Mouse (Mus musculus) embryonic stem cell, embryonic (primary cell): ENCODE results near the gene Fgfr2.

Experiments
- CTCF ChIA-PET, 4 experiments: fragments of 300-600 bp in 2 of 4; fragments of 350-600 bp in 2 of 4; sonication (Branson Sonifier 250); formaldehyde crosslinking; loops; one replicate each; lab custom pipeline; 2022; ENCODE audit warnings: inconsistent platforms in 2 of 4; lab: Charles Lee
- POLR2A ChIA-PET, 4 experiments: fragments of 300-600 bp in 2 of 4; fragments of 350-600 bp in 2 of 4; sonication (Branson Sonifier 250); formaldehyde crosslinking; loops; one replicate each; lab custom pipeline; 2022; ENCODE audit warnings: antibody characterized with exemption in 4 of 4, inconsistent platforms in 1 of 4; lab: Charles Lee

Fgfr2 gene

DNA sequence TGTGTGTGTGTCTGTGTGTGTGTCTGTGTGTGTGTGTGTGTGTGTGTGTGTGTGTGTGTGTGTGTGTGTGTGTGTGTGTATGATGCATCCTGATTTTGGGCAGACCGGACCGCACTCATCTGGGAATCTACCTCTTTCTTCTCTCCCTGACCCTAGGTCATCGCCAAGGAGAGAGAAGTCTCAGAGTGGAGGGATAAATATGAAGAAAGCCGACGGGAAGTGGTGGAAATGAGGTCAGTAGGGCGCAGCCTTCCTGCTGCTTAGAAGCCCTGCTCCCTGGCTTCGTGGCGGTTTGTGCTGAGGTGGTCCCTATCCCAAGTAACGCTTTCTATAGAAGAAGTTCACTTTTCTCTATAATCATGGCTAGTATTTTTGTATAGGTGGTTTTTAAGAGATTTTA is 2371.5 kb downstream of the Fgfr2 start:
- ChIA-PET CTCF (interaction anchor here in 2 of 4 experiments (0.7 to 2.0 kb wide), 4 partner anchors 10 to 80 kb away, joined by 3 to 12 read pairs (median 10); no protein-coding TSS in a partner anchor), POLR2A (interaction anchor here in 2 of 4 experiments (0.6 to 3.6 kb wide), 4 partner anchors 12 to 337 kb away, joined by 3 to 11 read pairs (median 6); no protein-coding TSS in a partner anchor)

DNA sequence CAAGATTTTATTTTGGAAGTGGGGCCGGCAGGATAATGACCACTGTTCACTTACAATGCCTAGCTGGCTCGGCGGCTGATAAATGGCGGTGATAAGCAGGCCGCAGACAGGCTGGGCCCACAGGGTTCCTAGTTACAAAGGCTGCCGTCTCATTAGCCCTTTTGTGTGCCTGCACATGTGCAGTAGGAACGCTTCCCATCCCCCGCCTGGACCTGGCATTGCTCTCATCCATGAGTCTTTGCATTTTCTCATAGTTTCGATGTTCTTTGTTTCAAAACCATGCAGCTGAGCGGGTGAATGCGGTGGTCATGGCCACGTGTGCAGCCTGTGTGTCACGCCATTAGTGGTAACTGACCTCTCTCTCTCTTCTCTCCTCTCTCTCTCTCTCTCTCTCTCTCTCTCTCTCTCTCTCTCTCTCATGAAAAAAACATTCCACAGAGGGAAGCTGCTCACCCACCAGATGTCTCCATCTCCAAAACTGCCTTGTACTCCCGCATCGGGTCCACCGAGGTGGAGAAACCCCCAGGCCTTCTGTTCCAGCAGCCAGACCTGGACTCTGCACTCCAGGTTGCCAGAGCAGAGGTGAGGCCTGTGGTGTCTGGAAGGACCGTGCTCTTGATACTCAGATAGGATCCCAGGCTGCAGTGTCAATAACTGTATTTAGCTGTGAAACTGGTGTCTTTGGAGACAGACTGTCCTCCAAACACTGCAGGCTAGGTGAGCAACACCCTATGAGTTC is 2372.2 kb downstream of the Fgfr2 start:
- POLR2A ChIA-PET, result interaction anchor here in 2 of 4 experiments (0.6 to 3.6 kb wide), 6 partner anchors 12 to 338 kb away, joined by 3 to 11 read pairs (median 4); no protein-coding TSS in a partner anchor
- CTCF ChIA-PET, result interaction anchor here (0.7 to 2.7 kb wide), 7 partner anchors 10 to 79 kb away, joined by 3 to 20 read pairs (median 5); no protein-coding TSS in a partner anchor

DNA sequence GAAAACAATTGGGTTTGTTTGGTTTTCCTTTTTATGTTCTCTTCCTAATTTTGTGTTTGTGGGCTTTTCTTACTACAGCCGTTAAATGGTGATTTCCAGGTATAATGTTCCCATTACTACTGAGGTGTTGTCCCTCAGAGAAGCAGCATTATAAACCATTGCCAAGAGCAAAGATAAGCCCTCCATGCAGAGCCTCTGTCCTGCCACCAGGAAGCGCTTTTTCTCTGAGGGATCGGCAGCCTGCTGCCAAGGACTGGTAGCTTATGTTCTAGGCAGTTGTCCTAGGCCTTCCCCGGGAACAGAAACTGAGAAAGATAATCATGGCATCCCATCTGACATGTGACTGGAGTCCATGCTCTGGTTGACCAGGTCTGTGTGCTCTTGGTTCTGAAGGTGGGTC is 2374.0 kb downstream of the Fgfr2 start:
- CTCF ChIA-PET, result interaction anchor here in 3 of 4 experiments (0.8 to 2.7 kb wide), 9 partner anchors 8 to 213 kb away, joined by 3 to 20 read pairs (median 4); no protein-coding TSS in a partner anchor
- POLR2A ChIA-PET, result interaction anchor here in 2 of 4 experiments (0.8 to 3.6 kb wide), 9 partner anchors 10 to 104 kb away, joined by 3 to 11 read pairs (median 4); no protein-coding TSS in a partner anchor

DNA sequence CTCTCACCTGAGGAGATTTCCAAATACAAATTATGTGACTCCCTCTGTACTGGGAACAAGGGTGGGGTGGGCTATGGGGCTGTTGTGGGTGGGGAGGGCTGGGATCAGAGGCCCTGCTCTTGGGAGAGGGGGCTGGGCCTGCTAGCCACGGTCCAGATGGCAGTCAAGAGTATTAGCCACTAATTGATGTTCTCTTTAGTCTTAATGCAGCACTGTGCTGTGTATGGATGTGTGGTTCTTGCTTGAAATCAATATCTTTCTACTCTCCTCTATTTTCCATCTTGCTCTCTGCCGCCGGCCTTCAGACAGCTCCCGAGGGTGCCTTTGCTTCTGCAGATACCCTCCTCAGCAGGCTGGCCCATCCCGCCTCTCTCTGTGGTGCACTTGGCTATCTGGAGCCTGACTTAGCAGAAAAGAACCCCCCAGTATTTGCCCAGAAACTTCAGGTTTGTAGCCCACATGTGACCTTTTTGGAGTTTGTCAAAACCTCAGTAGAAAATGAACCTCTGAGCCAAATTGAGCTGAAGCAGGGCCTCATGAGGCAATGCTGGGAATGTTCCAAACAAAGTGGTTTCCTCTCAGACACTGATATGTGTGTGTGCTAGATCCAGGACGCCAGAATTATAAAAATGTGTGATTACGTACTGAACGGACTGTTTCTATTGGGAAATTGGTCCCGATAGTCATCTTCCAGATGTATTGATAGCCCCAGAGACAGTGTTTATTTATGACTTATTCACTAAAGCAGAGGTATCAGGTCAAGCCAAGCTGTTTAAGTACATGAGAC is 2379.7 kb downstream of the Fgfr2 start:
- POLR2A ChIA-PET, result interaction anchor here in 1 of 4 experiments (0.6 to 1.6 kb wide), 3 partner anchors 21 to 76 kb away, joined by 4 to 5 read pairs (median 4); no protein-coding TSS in a partner anchor
- CTCF ChIA-PET, result interaction anchor here (0.7 to 1.7 kb wide), 5 partner anchors 10 to 70 kb away, joined by 3 to 9 read pairs (median 5); no protein-coding TSS in a partner anchor

DNA sequence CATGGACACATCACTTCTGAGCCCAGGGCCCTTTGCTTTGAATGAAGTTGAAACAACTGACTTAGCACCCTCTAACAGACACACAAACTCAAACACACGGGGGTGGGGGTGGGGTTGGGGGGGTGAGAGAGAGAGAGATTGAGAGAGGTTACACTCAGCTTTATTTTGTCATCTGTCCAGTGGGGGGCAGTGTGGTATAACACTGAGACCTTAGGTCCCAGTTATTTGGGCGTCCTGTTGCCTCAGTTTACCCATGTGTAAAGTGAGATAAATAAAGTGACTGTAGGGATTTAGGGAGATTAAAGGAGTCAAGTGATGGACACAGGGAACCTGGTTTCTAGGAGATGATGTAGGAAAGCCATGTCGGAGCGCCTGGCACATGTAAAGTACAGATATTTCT is 2382.1 kb downstream of the Fgfr2 start:
- POLR2A ChIA-PET, result interaction anchor here in 2 of 4 experiments (1.0 to 1.9 kb wide), 3 partner anchors 21 to 68 kb away, joined by 3 to 6 read pairs (median 3); no protein-coding TSS in a partner anchor
- CTCF ChIA-PET, result interaction anchor here (0.6 to 2.4 kb wide), 23 partner anchors 9 to 264 kb away, joined by 3 to 25 read pairs (median 4); no protein-coding TSS in a partner anchor

DNA sequence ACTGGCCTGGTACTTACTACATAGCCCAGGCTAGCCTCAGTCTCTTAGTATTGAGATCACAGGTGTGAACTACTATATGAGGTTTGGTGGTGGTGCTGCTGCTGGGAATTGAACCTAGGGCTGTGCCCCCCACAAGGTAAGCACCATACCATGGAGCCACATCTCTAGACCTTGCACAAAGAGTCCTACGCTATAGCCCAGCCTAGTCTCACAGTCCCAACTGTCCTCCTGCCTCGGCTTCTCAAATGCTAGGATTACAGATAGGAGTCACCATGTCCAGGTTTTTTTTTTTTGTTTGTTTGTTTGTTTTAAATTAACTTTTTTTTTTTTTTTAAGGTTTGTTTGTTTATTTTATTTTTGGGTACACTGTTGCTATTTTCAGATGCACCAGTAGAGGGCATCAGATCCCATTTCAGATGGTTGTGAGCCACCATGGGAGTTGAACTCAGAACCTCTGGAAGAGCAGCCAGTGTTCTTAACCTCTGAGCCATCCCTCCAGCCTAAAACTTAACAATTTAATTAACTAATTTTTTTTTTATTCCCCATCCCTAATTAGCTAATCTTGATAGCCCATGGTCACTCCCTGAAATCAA is 2388.9 kb downstream of the Fgfr2 start:
- ChIA-PET CTCF (interaction anchor here (0.5 to 1.9 kb wide), 14 partner anchors 9 to 1660 kb away, joined by 3 to 9 read pairs (median 5); no protein-coding TSS in a partner anchor), POLR2A (interaction anchor here in 3 of 4 experiments (0.5 to 1.6 kb wide), 11 partner anchors 10 to 217 kb away, joined by 3 to 7 read pairs (median 3); no protein-coding TSS in a partner anchor)

DNA sequence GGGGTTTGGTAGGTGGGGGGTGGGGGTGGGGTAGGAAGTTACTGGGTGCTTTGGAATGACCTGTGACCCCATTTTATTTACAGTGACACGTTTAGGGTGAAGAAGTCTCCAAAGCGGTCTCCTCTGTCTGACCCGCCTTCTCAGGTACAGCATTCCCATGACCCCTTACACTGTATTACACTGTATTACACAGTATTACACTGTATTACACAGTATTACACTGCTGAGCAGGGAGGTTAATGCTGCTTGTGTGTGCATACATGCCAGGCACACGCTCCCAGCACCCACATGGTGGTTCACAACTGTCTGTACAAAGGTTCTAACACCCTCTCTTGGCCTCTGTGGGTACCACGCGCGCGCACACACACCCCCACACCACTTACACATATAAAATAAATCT is 2389.7 kb downstream of the Fgfr2 start:
- CTCF ChIA-PET, result interaction anchor here in 3 of 4 experiments (0.5 to 1.9 kb wide), 14 partner anchors 9 to 129 kb away, joined by 3 to 9 read pairs (median 4); no protein-coding TSS in a partner anchor
- POLR2A ChIA-PET, result interaction anchor here in 3 of 4 experiments (0.5 to 1.6 kb wide), 16 partner anchors 9 to 338 kb away, joined by 3 to 7 read pairs (median 4); no protein-coding TSS in a partner anchor

DNA sequence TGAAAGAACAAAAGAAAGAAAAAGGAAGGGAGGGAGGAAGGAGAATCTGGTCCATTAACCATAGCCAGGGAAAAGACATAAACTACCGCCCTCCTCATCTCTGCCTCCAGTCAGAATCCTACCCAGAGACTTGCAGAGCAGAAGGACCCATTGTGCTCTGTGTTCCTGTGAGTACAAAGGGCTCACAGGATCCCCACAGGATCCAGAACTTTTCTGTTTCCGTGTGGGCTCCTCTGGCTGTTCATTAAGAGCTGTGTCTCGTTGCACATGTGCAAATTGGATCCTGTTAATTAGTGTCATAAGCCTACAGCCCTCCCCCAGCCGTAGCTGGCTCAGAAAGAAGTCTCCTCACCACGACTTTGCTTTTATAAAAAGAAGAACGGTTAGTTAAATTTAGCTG is 2390.2 kb downstream of the Fgfr2 start:
- POLR2A ChIA-PET, result interaction anchor here in 3 of 4 experiments (0.5 to 1.6 kb wide), 12 partner anchors 11 to 338 kb away, joined by 3 to 7 read pairs (median 4); no protein-coding TSS in a partner anchor
- CTCF ChIA-PET, result interaction anchor here in 2 of 4 experiments (0.6 to 1.7 kb wide), 6 partner anchors 17 to 128 kb away, joined by 3 to 8 read pairs (median 5); no protein-coding TSS in a partner anchor

DNA sequence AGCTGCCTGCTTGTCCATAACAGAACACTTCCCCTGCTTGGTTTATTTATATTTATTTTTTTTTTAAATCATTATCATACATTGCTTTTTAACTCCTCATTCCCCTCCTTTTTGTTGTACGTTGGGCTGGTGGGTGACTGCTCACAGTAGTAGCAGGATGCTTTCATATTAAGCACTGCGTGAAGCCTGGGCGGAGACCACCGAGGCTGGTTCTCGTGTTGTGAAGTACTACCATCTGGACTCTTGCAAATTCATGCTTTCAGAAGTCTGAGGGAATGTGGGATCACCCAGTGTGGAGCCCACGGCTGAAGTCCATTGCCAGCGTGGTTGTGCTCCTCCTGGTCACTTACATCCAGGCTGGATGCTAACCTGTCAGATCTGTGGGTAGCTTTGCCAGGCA is 2391.4 kb downstream of the Fgfr2 start:
- POLR2A ChIA-PET, result interaction anchor here in 1 of 4 experiments (0.6 kb wide), 1 partner anchor 39 kb away, joined by 4 read pairs; no protein-coding TSS in a partner anchor
- CTCF ChIA-PET, result no interaction called here

DNA sequence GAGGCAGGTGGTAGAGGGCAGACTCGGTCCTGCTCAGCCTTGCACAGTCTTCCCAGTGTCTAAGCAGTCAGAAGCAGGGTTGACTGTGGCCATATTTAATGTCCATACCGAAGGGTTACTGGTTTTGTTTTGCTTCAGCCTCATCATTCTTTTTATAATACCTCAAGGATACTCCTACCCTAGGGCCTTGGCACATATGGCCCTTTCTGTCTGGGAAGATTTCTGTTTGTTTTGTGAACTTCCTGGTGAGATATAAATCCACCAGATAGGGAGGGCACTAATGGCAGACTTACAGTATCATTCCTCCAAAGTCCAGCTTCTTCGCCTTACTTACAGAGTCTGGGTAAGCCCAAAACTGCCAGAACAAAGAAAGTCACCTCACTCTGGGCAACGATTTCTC is 2395.6 kb downstream of the Fgfr2 start:
- ChIA-PET POLR2A (interaction anchor here in 2 of 4 experiments (0.7 to 4.5 kb wide), 9 partner anchors 9 to 56 kb away, joined by 3 to 19 read pairs (median 4); no protein-coding TSS in a partner anchor), CTCF (interaction anchor here in 2 of 4 experiments (1.4 to 1.9 kb wide), 3 partner anchors 13 to 35 kb away, joined by 3 to 13 read pairs (median 8); no protein-coding TSS in a partner anchor)

DNA sequence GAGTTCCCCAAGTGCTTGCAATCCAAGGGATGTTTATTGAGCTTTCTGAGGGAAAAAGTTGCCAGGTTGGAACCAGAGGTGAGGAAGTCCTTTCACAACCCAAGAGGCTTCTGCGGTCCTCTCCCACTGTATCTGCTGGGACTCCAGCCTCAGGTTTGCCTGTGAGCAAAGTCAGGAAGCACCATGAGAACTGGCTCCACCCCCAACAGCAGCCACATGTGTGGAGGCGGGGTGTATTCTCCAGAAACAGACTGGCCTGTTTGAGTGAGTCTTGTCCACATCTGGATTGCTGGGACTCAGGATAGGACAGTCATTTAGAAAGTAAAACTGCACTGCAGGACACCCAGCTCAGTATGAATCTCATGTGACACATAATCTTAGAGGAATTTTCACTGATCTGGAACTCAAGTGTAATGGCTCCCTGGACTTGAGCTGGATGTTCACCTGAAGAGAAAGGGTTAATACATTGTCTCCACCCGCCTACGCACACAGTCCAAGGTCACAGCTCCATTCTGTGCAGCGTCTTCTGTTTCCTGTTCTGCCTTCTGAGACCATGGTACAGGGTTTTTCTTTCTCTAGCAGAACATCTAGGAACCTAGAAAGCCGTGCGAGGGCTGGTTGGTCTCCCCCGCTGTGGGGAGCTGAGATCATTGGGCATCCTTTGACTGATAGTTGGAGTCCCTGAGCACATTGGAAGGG is 2396.3 kb downstream of the Fgfr2 start:
- CTCF ChIA-PET, result interaction anchor here in 3 of 4 experiments (0.6 to 1.9 kb wide), 6 partner anchors 12 to 227 kb away, joined by 3 to 13 read pairs (median 3); no protein-coding TSS in a partner anchor
- POLR2A ChIA-PET, result interaction anchor here in 2 of 4 experiments (0.6 to 4.5 kb wide), 20 partner anchors 9 to 133 kb away, joined by 3 to 19 read pairs (median 4); no protein-coding TSS in a partner anchor

DNA sequence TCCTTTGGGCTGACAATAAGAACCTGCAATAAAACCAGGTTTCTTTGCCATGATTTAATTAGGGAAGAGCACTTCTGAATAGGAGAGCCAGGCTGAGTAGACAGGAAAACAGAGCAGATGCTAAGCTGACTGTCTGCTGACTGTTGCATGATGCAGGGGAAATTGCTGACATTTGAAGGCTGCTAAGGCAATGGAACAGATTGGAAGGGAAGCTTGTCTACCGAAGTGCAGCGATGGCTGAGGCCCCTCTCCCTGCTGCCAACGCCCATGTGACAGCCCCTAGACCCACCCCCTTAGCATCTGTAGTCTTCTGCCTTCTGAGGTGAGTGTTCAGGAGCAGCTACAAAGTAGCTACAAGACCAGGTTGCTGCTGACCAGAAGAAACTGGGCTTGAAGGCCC is 2397.0 kb downstream of the Fgfr2 start:
- CTCF ChIA-PET, result interaction anchor here in 3 of 4 experiments (0.6 to 1.9 kb wide), 6 partner anchors 12 to 227 kb away, joined by 3 to 13 read pairs (median 3); no protein-coding TSS in a partner anchor
- POLR2A ChIA-PET, result interaction anchor here (0.6 to 4.5 kb wide), 19 partner anchors 9 to 885 kb away, joined by 3 to 19 read pairs (median 4); no protein-coding TSS in a partner anchor

DNA sequence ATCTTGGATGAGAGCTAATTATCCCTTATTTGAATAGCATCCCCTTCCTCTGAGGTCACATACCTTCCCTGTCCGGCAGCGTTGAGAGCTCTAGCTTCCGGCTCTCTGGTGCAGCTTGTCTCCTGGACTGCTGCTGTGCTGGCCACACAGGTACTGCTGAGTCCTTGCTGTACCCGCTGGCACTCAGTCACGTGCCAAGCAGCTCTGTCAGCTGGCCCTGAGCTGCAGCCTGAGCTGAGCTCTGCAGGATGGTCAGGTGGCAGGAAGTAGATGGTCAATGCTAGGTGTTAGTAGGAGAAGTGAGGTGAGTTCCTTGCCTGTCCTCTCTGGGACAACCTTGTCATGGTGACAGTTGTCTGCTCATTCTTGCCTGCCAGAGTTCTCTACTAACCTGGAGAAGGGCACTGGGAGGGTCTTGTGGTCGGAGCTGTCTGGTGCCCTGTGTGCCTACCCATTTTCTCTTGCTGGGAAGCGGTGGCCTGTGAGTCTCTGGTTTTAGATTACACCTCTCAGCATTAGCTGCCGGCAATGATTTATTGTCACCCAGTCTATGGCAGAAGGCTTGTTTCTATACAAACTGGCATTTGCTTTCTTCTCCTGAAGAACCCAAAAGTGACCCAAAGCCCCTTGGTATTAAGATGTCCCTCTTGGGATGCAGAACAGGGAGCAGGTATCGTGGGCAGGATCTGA is 2402.4 kb downstream of the Fgfr2 start:
- CTCF ChIA-PET, result interaction anchor here in 3 of 4 experiments (0.6 to 1.7 kb wide), 6 partner anchors 20 to 895 kb away, joined by 3 to 8 read pairs (median 3); no protein-coding TSS in a partner anchor

DNA sequence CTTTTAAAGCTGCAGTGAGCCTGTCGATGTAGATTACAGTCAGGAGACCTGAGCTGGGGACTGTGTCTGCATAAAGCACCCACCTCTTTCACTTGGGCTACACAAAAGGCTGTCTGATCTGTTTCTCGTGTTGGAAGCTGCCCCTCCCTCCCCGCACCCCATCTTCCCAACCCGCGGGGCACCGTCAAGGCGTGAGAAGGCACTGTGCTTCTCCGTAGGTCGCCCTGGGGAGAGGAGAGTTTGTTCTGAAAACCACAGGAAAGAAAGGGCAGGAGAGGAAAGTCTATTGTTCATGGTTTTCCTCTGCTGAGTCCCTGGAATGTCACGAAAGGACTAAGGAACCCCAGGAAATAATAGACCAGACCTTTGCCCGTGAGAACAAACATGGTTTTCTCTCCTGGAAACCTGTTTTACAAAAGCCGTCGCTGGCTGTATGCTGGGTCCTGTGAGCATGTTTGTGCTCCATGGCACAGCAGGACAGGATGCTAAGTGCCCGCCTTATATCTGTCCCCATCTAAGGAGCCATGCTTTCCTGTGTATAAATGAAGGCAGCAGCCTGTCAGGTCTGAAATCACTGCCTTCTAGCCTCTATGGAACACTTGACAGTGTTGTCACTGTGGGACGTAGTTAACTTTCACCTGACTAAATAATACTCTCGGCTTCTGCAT is 2403.1 kb downstream of the Fgfr2 start:
- ChIA-PET POLR2A (interaction anchor here in 3 of 4 experiments (0.6 to 6.8 kb wide), 42 partner anchors 8 to 400 kb away, joined by 3 to 71 read pairs (median 4); no protein-coding TSS in a partner anchor), CTCF (interaction anchor here in 3 of 4 experiments (0.6 to 1.7 kb wide), 8 partner anchors 21 to 895 kb away, joined by 3 to 8 read pairs (median 3); no protein-coding TSS in a partner anchor)

More for the DNA sequence above, 2402.4 kb downstream of the Fgfr2 start:
- POLR2A ChIA-PET, result interaction anchor here in 3 of 4 experiments (0.6 to 6.8 kb wide), 32 partner anchors 8 to 400 kb away, joined by 3 to 71 read pairs (median 5); no protein-coding TSS in a partner anchor

DNA sequence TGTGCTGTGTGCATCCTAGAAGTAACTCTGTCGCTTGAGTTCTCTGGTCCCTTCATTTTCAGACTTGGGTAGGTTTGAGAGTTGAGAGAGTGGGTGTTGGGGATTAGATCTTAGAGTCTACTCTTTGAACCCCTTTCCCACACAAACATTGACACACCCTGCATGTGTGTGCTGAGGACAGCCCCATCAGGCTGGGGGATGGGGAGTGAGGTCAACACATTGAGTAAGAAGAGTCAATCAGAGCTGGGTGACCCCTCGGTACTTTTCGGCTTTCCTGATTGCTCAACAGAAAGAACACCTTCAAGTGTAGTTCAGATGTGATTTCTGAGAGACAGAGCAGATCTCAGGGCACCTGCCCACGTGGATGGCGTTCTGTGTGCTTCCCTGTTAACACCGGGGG is 2406.2 kb downstream of the Fgfr2 start:
- ChIA-PET POLR2A (interaction anchor here in 3 of 4 experiments (0.6 to 13.0 kb wide), 23 partner anchors 8 to 843 kb away, joined by 3 to 96 read pairs (median 5); no protein-coding TSS in a partner anchor), CTCF (interaction anchor here in 1 of 4 experiments (1.0 kb wide), 1 partner anchor 277 kb away, joined by 3 read pairs; no protein-coding TSS in a partner anchor)
